Mouse (Mus musculus): ENCODE measurements around the gene Gm20388. TPM values are rescaled to one million over a fixed set of nuclear protein-coding genes. Genes with fewer than 3 reads are reported as not detected.

Gene Gm20388
- total RNA-seq, 2 experiments from 2014 or later: 1.9 to 2.0 TPM

GRCm38 (mm10) chr8:122856288-122856687 lies 2945.6 kb downstream of the Gm20388 start:
- DNase-seq: no peak

GRCm38 (mm10) chr8:122859843-122860242 lies 2949.2 kb downstream of the Gm20388 start:
- no peak for DNase-seq

- no peak for DNase-seq
Observed at GRCm38 (mm10) chr8:122864719-122865129, 2954.1 kb downstream of the Gm20388 start.

- peak; percentile 30 for DNase-seq
Observed at GRCm38 (mm10) chr8:122865441-122865840, 2954.8 kb downstream of the Gm20388 start.

GRCm38 (mm10) chr8:122866231-122866630 lies 2955.6 kb downstream of the Gm20388 start:
- DNase-seq: no peak

GRCm38 (mm10) chr8:122867982-122868381 lies 2957.3 kb downstream of the Gm20388 start:
- DNase-seq: no peak

GRCm38 (mm10) chr8:122870377-122870863 lies 2959.8 kb downstream of the Gm20388 start:
- peak; percentile 36 for DNase-seq

GRCm38 (mm10) chr8:122871663-122872062 lies 2961.0 kb downstream of the Gm20388 start:
- no peak for DNase-seq

- no peak for DNase-seq
Observed at GRCm38 (mm10) chr8:122873171-122873570, 2962.5 kb downstream of the Gm20388 start.

GRCm38 (mm10) chr8:122875186-122875585 lies 2964.5 kb downstream of the Gm20388 start:
- no peak for DNase-seq

GRCm38 (mm10) chr8:122878231-122878630 lies 2967.6 kb downstream of the Gm20388 start:
- DNase-seq: no peak

GRCm38 (mm10) chr8:122880302-122880701 lies 2969.7 kb downstream of the Gm20388 start:
- DNase-seq: no peak

GRCm38 (mm10) chr8:122883671-122884070 lies 2973.0 kb downstream of the Gm20388 start:
- DNase-seq: no peak

GRCm38 (mm10) chr8:122891440-122891839 lies 2980.8 kb downstream of the Gm20388 start:
- no peak for DNase-seq

GRCm38 (mm10) chr8:122893451-122893850 lies 2982.8 kb downstream of the Gm20388 start:
- DNase-seq: peak; percentile 63

GRCm38 (mm10) chr8:122896317-122896716 lies 2985.7 kb downstream of the Gm20388 start:
- no peak for DNase-seq

GRCm38 (mm10) chr8:122897200-122897599 lies 2986.6 kb downstream of the Gm20388 start:
- no peak for DNase-seq

- DNase-seq: no peak
Observed at GRCm38 (mm10) chr8:122898018-122898417, 2987.4 kb downstream of the Gm20388 start.

GRCm38 (mm10) chr8:122898473-122898872 lies 2987.8 kb downstream of the Gm20388 start:
- DNase-seq: peak; percentile 42

- no peak for DNase-seq
Observed at GRCm38 (mm10) chr8:122899085-122899484, 2988.4 kb downstream of the Gm20388 start.

- DNase-seq: no peak
Observed at GRCm38 (mm10) chr8:122901476-122901875, 2990.8 kb downstream of the Gm20388 start.

GRCm38 (mm10) chr8:122901892-122902515 lies 2991.4 kb downstream of the Gm20388 start:
- DNase-seq: peak; percentile 40

- peak; percentile 59 for DNase-seq
Observed at GRCm38 (mm10) chr8:122902581-122902980, 2991.9 kb downstream of the Gm20388 start.

- no peak for DNase-seq
Observed at GRCm38 (mm10) chr8:122903002-122903401, 2992.4 kb downstream of the Gm20388 start.
